Mouse (Mus musculus) limb, embryonic 14.5 days (tissue): ENCODE measurements at regions not wholly inside any gene's neighbourhood (a gene's known extent, or its start where the extent isn't known, plus 50 kb on each side); places are given as distances from the start of the nearest gene placed in this dataset.
"Not testable (repeated sequence)": the region's sequence is repeated elsewhere in the genome, so short reads cannot be mapped to it uniquely, and the experiment has no call there.

Experiments used
- ATAC-seq: fragments of 200-750 bp; cut with Nextera tagmentation; 2 replicates; pipeline ENCODE4 v1.8.0; 2017; ENCODE audit warnings: low read depth, moderate number of reproducible peaks, moderate TSS enrichment; ENCODE audit not compliant: low FRiP score
- DNase-seq: peaks from one replicate; pipeline ENCODE4 v3.0.0-alpha.2; 2015; ENCODE audit warnings: low spot score
- H3K27ac ChIP-seq: fragments of 300-500 bp; sonication (generic); replicated peaks from 2 replicates; pipeline ENCODE4 v1.5.1; 2014; ENCODE audit warnings: low read depth, mild to moderate bottlenecking, low read length, moderate library complexity, mixed read lengths
- H3K27me3 ChIP-seq: fragments of 300-500 bp; sonication (generic); 2 replicates; pipeline ENCODE4 v1.6.1; 2014; ENCODE audit warnings: low read length, mixed read lengths; ENCODE audit not compliant: control insufficient read depth, insufficient read depth
- H3K36me3 ChIP-seq: fragments of 300-500 bp; sonication (generic); 2 replicates; pipeline ENCODE4 v1.6.1; 2014; ENCODE audit warnings: mild to moderate bottlenecking, low read length, moderate library complexity, mixed read lengths; ENCODE audit not compliant: control insufficient read depth, insufficient read depth
- H3K4me1 ChIP-seq: fragments of 300-500 bp; sonication (generic); 2 replicates; pipeline ENCODE4 v1.6.1; 2014; ENCODE audit warnings: antibody characterized with exemption, low read length, mixed read lengths; ENCODE audit not compliant: control insufficient read depth, insufficient read depth
- H3K4me2 ChIP-seq: fragments of 300-500 bp; sonication (generic); replicated peaks from 2 replicates; pipeline ENCODE4 v1.6.1; 2014; ENCODE audit warnings: low read depth, mild to moderate bottlenecking, low read length, moderate library complexity; ENCODE audit not compliant: severe bottlenecking
- H3K4me3 ChIP-seq: fragments of 300-500 bp; sonication (generic); replicated peaks from 2 replicates; pipeline ENCODE4 v1.5.1; 2014; ENCODE audit warnings: low read length
- H3K9ac ChIP-seq: fragments of 300-500 bp; sonication (generic); 2 replicates; pipeline ENCODE4 v1.6.1; 2014; ENCODE audit warnings: mild to moderate bottlenecking, low read depth, low read length, moderate library complexity; ENCODE audit not compliant: severe bottlenecking
- H3K9me3 ChIP-seq: fragments of 300-500 bp; sonication (generic); 2 replicates; pipeline ENCODE4 v1.6.1; 2016; ENCODE audit warnings: low read length; ENCODE audit not compliant: control insufficient read depth
- POLR2A ChIP-seq: fragments of 200-500 bp; IDR thresholded peaks from 2 replicates; pipeline ENCODE4 v1.8.0; 2012; ENCODE audit warnings: inconsistent platforms, mild to moderate bottlenecking, moderate library complexity, borderline replicate concordance; ENCODE audit not compliant: insufficient read depth, insufficient read length; ENCODE audit errors: extremely low read depth
- WGBS: fragments of 180-500 bp; shearing (Covaris S2); extraction: QIAGEN DNeasy Blood & Tissue Kit; methylation state at CpG from one replicate; pipeline ENCODE4 v1.1.7; 2014; 5-methylcytosine and 5-hydroxymethylcytosine counted together

DNA sequence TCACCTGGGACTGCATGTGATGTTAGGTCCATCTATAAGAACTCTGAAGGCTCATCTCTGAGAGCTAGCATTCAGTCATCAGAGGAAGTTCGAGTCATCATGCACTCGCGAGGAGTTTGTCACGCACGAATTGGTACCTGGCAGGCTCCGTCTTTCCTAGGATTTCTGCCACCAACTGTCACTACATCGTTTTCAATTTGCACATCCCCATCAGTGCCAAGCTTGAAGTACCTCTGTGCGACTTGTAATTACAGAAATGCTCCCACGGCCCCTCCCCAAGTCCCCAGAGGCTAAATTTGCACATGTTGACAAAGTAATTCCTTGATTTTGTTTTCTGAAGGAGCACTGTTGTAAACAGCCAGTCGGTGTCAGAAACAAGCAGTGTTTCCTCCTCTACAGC lies 372.2 kb upstream of the Id2 start:
- H3K4me1 ChIP-seq, result no peaks in the 10 kb centered on the region

DNA sequence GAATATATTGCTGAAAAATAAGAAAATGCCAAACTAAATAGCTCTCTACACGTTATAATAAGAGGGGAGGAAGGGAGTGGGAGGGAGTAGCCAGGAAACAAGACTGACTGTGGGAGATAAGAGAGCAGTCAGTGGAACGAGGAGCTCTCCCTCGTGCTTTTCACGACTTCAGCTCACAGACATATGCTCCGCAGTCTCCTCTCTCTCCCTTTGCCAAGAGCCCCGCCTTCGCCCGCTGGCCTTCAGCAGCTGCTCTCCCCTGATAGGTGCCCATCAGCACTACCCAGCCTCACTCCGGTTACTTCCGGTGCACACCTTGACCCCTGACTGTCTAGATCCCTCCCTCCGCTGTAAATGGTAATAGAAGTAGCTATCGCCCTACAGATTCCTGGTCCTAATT lies 370.8 kb upstream of the Id2 start:
- Histone ChIP-seq H3K27me3 (no peaks in the 10 kb centered on the region), H3K4me1 (no peaks in the 10 kb centered on the region), H3K27ac (no peak overlapping the region), H3K36me3 (no peaks in the 10 kb centered on the region), H3K4me3 (no peak overlapping the region), H3K9me3 (no peaks in the 10 kb centered on the region), H3K4me2 (no peak overlapping the region), H3K9ac (no peak overlapping the region)
- DNase-seq (no peak), ATAC-seq (no peak)
- 44% methylated on average over 9 of the region's 12 CpGs for WGBS
- TF ChIP-seq POLR2A, result no peak

More for the DNA sequence above, 372.2 kb upstream of the Id2 start:
- no peak for DNase-seq
- 82% methylated on average over 10 of the region's 10 CpGs for WGBS
- H3K4me3 ChIP-seq, result no peak overlapping the region
- no peak for ATAC-seq
- no peak overlapping the region for H3K4me2 ChIP-seq
- H3K27ac ChIP-seq, result no peak overlapping the region
- no peak for TF ChIP-seq POLR2A
- no peak overlapping the region for H3K9ac ChIP-seq
- H3K9me3 ChIP-seq, result no peaks in the 10 kb centered on the region
- no peaks in the 10 kb centered on the region for H3K27me3 ChIP-seq
- no peaks in the 10 kb centered on the region for H3K36me3 ChIP-seq

DNA sequence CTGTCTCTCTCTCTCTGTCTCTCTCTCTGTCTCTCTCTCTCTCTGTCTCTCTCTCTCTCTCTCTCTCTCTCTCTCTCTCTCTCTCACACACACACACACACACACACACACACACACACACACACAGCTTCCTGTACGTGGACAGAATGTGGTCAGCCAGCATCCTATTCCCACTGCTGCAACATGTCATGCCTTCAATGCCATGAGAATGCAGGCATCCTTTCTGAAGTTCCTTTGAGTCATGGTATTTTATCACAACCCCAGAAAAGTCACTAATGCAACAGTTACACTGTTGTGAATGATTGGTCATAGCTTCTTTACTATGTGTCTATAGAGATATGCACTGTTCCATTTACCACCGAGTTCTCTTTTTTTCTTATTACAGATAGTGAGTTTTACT lies 365.8 kb upstream of the Id2 start:
- not testable (repeated sequence) for H3K4me3 ChIP-seq, H3K9ac ChIP-seq, H3K4me1 ChIP-seq, H3K27me3 ChIP-seq, H3K36me3 ChIP-seq, H3K9me3 ChIP-seq, H3K4me2 ChIP-seq, DNase-seq, ATAC-seq, H3K27ac ChIP-seq
- 88% methylated on average over 2 of the region's 2 CpGs for WGBS

DNA sequence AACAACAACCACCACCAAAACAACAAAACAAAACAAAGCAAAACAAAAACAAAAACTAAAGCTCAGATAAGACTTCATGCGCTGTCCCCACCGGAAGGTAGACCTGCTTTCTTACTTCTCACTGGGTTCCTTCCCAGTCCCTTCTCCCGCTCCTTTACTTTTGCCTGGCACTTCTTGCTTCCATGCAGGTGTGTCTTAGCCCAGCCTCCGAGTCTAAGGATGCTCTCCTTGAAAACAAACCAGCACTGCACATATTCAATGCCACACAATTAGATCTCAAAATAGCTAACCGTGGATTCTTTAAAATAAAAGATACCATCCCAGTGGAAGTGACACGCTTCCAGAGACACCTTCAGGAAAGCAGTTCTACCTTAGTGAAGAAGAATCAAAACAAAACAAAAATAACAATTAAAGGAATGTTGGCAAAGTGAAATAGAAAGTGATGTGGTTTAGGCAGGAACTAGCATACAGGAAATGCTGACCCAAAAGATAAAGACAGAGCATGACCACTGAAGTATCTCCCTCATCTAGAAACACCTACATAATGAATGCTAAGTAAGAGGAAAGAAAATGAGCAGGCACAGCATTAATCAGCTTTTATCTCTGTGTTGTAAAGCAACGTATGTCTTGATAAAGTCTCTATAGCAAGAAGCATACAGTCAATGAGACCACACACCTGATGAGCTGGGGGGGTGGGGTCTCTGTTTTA lies 358.5 kb upstream of the Id2 start:
- ATAC-seq, result no peak
- Histone ChIP-seq H3K4me3 (no peak overlapping the region), H3K27me3 (no peaks in the 10 kb centered on the region), H3K36me3 (no peaks in the 10 kb centered on the region), H3K9ac (no peak overlapping the region), H3K4me2 (no peak overlapping the region), H3K4me1 (no peaks in the 10 kb centered on the region), H3K27ac (no peak overlapping the region), H3K9me3 (no peaks in the 10 kb centered on the region)
- 88% methylated on average over 7 of the region's 7 CpGs for WGBS
- DNase-seq, result no peak
- TF ChIP-seq POLR2A, result no peak

DNA sequence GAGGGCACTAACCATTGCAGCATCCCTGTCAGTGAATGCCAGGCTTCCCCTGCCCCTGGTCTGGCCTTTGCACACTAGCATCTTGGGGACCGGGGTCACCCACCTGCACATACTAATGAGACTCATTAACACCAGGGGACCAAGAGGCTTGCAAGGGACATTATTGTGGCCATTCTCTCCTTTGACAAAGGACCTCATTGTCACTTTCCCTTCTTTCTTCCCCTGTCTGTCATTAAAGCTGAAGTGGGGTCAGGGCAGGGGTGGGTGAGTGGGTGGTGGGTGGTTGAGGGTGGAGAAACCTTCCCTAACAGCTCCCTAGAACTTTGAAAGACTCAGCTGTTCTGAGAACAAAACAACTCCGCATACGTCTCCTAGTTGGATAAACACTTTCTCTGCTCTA lies 356.4 kb upstream of the Id2 start:
- no peak for DNase-seq
- TF ChIP-seq POLR2A, result no peak
- no peaks in the 10 kb centered on the region for H3K36me3 ChIP-seq
- no peaks in the 10 kb centered on the region for H3K27me3 ChIP-seq
- H3K9ac ChIP-seq, result no peak overlapping the region
- H3K9me3 ChIP-seq, result no peaks in the 10 kb centered on the region
- no peak for ATAC-seq
- no peak overlapping the region for H3K4me3 ChIP-seq
- no peaks in the 10 kb centered on the region for H3K4me1 ChIP-seq
- 57% methylated on average over 3 of the region's 3 CpGs for WGBS
- no peak overlapping the region for H3K4me2 ChIP-seq
- H3K27ac ChIP-seq, result no peak overlapping the region

DNA sequence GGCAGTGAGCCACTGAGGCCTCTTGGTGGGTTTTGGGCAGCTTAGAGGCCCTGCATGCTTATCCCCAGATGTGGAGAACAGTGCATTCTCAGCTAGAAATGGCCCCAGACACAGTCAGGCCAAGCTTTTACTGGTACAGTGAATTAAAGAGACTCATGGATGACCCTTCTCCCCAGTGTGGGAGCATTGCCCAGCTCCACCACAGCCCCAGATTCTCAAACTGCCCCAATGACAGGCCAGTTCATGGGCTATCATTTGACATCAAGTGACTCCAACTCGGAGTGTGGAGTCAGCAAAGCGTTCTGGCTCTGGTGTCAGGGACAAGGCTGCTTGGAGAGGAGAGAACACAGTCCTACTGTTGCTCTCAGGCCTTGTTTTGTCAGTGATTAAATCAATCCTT lies 354.2 kb upstream of the Id2 start:
- WGBS, result 77% methylated on average over 2 of the region's 2 CpGs
- no peak for TF ChIP-seq POLR2A
- H3K36me3 ChIP-seq, result no peaks in the 10 kb centered on the region

More for the DNA sequence above, 354.2 kb upstream of the Id2 start:
- Histone ChIP-seq H3K27me3 (no peaks in the 10 kb centered on the region), H3K9ac (no peak overlapping the region), H3K4me1 (no peaks in the 10 kb centered on the region), H3K4me2 (no peak overlapping the region), H3K4me3 (no peak overlapping the region), H3K9me3 (no peaks in the 10 kb centered on the region), H3K27ac (no peak overlapping the region)
- DNase-seq, result no peak
- ATAC-seq, result no peak
